Mouse (Mus musculus): ENCODE results near the gene Tlr6. TPM values are rescaled to one million over a fixed set of nuclear protein-coding genes. Genes with fewer than 3 reads are reported as not detected.

Tlr6 gene
- total and polyA plus RNA-seq, 3 experiments: 0.72 to 4.6 (median 2.5) TPM

- dilution Hi-C loops (cut with MboI; ENCODE audit: extremely low pct_ligation_motif_present, extremely low pct_unique_long_range_greater_than_20kb, low sequenced_read_pairs) (no loop called here), in situ Hi-C loops (cut with MboI; ENCODE audit: low pct_ligation_motif_present, low pct_unique_long_range_greater_than_20kb, low sequenced_read_pairs) (no loop called here)
- Histone ChIP-seq H3K79me2 (replicated peaks; ENCODE audit: control insufficient read depth, extremely low read depth, insufficient read depth, poor library complexity, severe bottlenecking) (no peaks in the 10 kb centered on the region), H3K27ac (ENCODE audit: insufficient read depth, low read depth) (no peak overlapping the region), H3K36me3 (replicated peaks in 1 of 2; ENCODE audit: control insufficient read depth in 1 of 2, insufficient read depth in 1 of 2, low read length in 1 of 2) (no peaks in the 10 kb centered on the region), H3K27me3 (replicated peaks) (no peaks in the 10 kb centered on the region), H3K4me2 (ENCODE audit: insufficient read depth, low read depth, poor library complexity, severe bottlenecking) (no peak overlapping the region), H3K4me1 (ENCODE audit: control insufficient read depth in 1 of 2, insufficient read depth in 2 of 2) (peaks cover 5 to 37% of the 10 kb centered on the region in 2 experiments; a peak in 3 of 4 replicates), H3K9me3 (replicated peaks; ENCODE audit: low read length) (peaks cover 3% of the 10 kb centered on the region), H3K9ac (ENCODE audit: insufficient read depth, low read depth) (no peak overlapping the region), H3K4me3 (replicated peaks in 1 of 3; ENCODE audit: low read depth in 2 of 3, low read length in 2 of 3, poor library complexity in 1 of 3) (no peak overlapping the region)
- TF ChIP-seq TCF12 (IDR thresholded peaks at IDR 0.05; ENCODE audit: low read depth, low read length): no peak
- TF ChIP-seq USF2 (conservative IDR thresholded peaks at IDR 0.05; ENCODE audit: low read depth, low read length): no peak
- TF ChIP-seq ZMIZ1 (IDR thresholded peaks at IDR 0.05; ENCODE audit: low read depth, low read length): no peak
- TF ChIP-seq RAD21 (IDR thresholded peaks at IDR 0.05; ENCODE audit: low read depth, low read length): no peak
- no peak for TF ChIP-seq PAX5 (IDR thresholded peaks at IDR 0.05; ENCODE audit: low read length)
- no peak for TF ChIP-seq POLR2A (IDR thresholded peaks at IDR 0.05; ENCODE audit: low read depth, low read length)
- no peak for TF ChIP-seq MAFK (IDR thresholded peaks at IDR 0.05; ENCODE audit: insufficient replicate concordance, low read length)
- no peak for TF ChIP-seq USF1 (IDR thresholded peaks at IDR 0.05; ENCODE audit: low read depth, low read length)
- TF ChIP-seq CHD1 (IDR thresholded peaks at IDR 0.05; ENCODE audit: low read depth, low read length): no peak
- TF ChIP-seq GABPA (IDR thresholded peaks at IDR 0.05; ENCODE audit: insufficient replicate concordance, low read depth, low read length): no peak
- TF ChIP-seq CHD2 (IDR thresholded peaks at IDR 0.05; ENCODE audit: low read length): no peak
- no peak for TF ChIP-seq TBP (conservative IDR thresholded peaks at IDR 0.05; ENCODE audit: low read depth, low read length)
- TF ChIP-seq SIN3A (IDR thresholded peaks at IDR 0.05; ENCODE audit: low read length): no peak
- TF ChIP-seq CTCF (conservative IDR thresholded peaks at IDR 0.05 in 1 of 2, IDR thresholded peaks at IDR 0.05 in 1 of 2; ENCODE audit: low read depth in 2 of 2, low read length in 2 of 2): no peak
- no peak for TF ChIP-seq MXI1 (IDR thresholded peaks at IDR 0.05; ENCODE audit: low read depth, low read length)
- TF ChIP-seq IRF4 (IDR thresholded peaks at IDR 0.05; ENCODE audit: low read depth, low read length): no peak
- TF ChIP-seq MAX (IDR thresholded peaks at IDR 0.05; ENCODE audit: low read length): no peak
- DNase-seq (ENCODE audit: extremely low read depth): no peak
These were observed 52.0 kb downstream of the Tlr6 start for GRCm38 (mm10) chr5:64907906-64908305.

GRCm38 (mm10) chr5:64905516-64906271, 54.2 kb downstream of the Tlr6 start:
- H3K27ac ChIP-seq (ENCODE audit: insufficient read depth, low read depth): no peak overlapping the region
- DNase-seq (ENCODE audit: extremely low read depth): no peak
- no peaks in the 10 kb centered on the region for H3K27me3 ChIP-seq (replicated peaks)
- H3K4me1 ChIP-seq (ENCODE audit: control insufficient read depth in 1 of 2, insufficient read depth in 2 of 2): peaks cover 5 to 33% of the 10 kb centered on the region in 2 experiments; a peak in 3 of 4 replicates
- no peaks in the 10 kb centered on the region for H3K36me3 ChIP-seq (replicated peaks in 1 of 2; ENCODE audit: control insufficient read depth in 1 of 2, insufficient read depth in 1 of 2, low read length in 1 of 2)
- dilution Hi-C loops (cut with MboI; ENCODE audit: extremely low pct_ligation_motif_present, extremely low pct_unique_long_range_greater_than_20kb, low sequenced_read_pairs) (no loop called here), in situ Hi-C loops (cut with MboI; ENCODE audit: low pct_ligation_motif_present, low pct_unique_long_range_greater_than_20kb, low sequenced_read_pairs) (no loop called here)
- no peak overlapping the region for H3K9ac ChIP-seq (ENCODE audit: insufficient read depth, low read depth)
- H3K4me2 ChIP-seq (ENCODE audit: insufficient read depth, low read depth, poor library complexity, severe bottlenecking): no peak overlapping the region
- H3K9me3 ChIP-seq (replicated peaks; ENCODE audit: low read length): peaks cover 6% of the 10 kb centered on the region
- no peak overlapping the region for H3K4me3 ChIP-seq (replicated peaks in 1 of 3; ENCODE audit: low read depth in 2 of 3, low read length in 2 of 3, poor library complexity in 1 of 3)
- TF ChIP-seq PAX5 (IDR thresholded peaks at IDR 0.05; ENCODE audit: low read length): no peak
- TF ChIP-seq TCF12 (IDR thresholded peaks at IDR 0.05; ENCODE audit: low read depth, low read length): peak; percentile 60; the same call in 1 of the 2 replicates
- TF ChIP-seq E2F4 (IDR thresholded peaks at IDR 0.05; ENCODE audit: insufficient replicate concordance, low read depth, low read length): no peak
- no peak for TF ChIP-seq HCFC1 (IDR thresholded peaks at IDR 0.05; ENCODE audit: low read depth, low read length)
- TF ChIP-seq SIN3A (IDR thresholded peaks at IDR 0.05; ENCODE audit: low read length): no peak
- TF ChIP-seq JUN (IDR thresholded peaks at IDR 0.05; ENCODE audit: insufficient read depth, low read depth, low read length): no peak
- 0 out of 2 replicates have a peak, but pooled peaks have one; percentile 10 for TF ChIP-seq EP300 (IDR thresholded peaks at IDR 0.05; ENCODE audit: low read length)
- 0 out of 2 replicates have a peak, but pooled peaks have one; percentile 39 for TF ChIP-seq IRF4 (IDR thresholded peaks at IDR 0.05; ENCODE audit: low read depth, low read length)
- no peak for TF ChIP-seq MAX (IDR thresholded peaks at IDR 0.05; ENCODE audit: low read length)
- TF ChIP-seq GABPA (IDR thresholded peaks at IDR 0.05; ENCODE audit: insufficient replicate concordance, low read depth, low read length): no peak
- no peak for TF ChIP-seq TBP (conservative IDR thresholded peaks at IDR 0.05; ENCODE audit: low read depth, low read length)
- no peak for TF ChIP-seq ZNF384 (IDR thresholded peaks at IDR 0.05; ENCODE audit: low read depth, low read length)
- TF ChIP-seq JUND (conservative IDR thresholded peaks at IDR 0.05; ENCODE audit: low read depth, low read length): no peak
- no peak for TF ChIP-seq MAFK (IDR thresholded peaks at IDR 0.05; ENCODE audit: insufficient replicate concordance, low read length)
- no peak for TF ChIP-seq USF1 (IDR thresholded peaks at IDR 0.05; ENCODE audit: low read depth, low read length)
- no peaks in the 10 kb centered on the region for H3K79me2 ChIP-seq (replicated peaks; ENCODE audit: control insufficient read depth, extremely low read depth, insufficient read depth, poor library complexity, severe bottlenecking)

Measured in CH12.LX (cell line).